Mouse (Mus musculus) intestine, embryonic 15.5 days (tissue): ENCODE measurements around the gene F2. TPM values are rescaled to one million over a fixed set of nuclear protein-coding genes. Genes with fewer than 3 reads are reported as not detected.
"Not testable (repeated sequence)": the region's sequence is repeated elsewhere in the genome, so short reads cannot be mapped to it uniquely, and the experiment has no call there.

Experiments used
- ATAC-seq: fragments of 200-750 bp; cut with Nextera tagmentation; 2 replicates; pipeline ENCODE4 v1.8.0; 2017; ENCODE audit warnings: moderate TSS enrichment, moderate library complexity
- H3K27ac ChIP-seq: fragments of 300-500 bp; sonication (generic); 2 replicates; pipeline ENCODE4 v1.5.1; 2015; ENCODE audit warnings: mild to moderate bottlenecking, inconsistent platforms
- H3K27me3 ChIP-seq: fragments of 300-500 bp; sonication (generic); replicated peaks from 2 replicates; pipeline ENCODE4 v1.6.1; 2015; ENCODE audit warnings: inconsistent platforms
- H3K36me3 ChIP-seq: fragments of 300-500 bp; sonication (generic); 2 replicates; pipeline ENCODE4 v1.6.1; 2015; ENCODE audit warnings: inconsistent platforms
- H3K4me1 ChIP-seq: fragments of 300-500 bp; sonication (generic); replicated peaks from 2 replicates; pipeline ENCODE4 v1.6.1; 2015; ENCODE audit warnings: inconsistent platforms
- H3K4me2 ChIP-seq: fragments of 300-500 bp; sonication (generic); replicated peaks from 2 replicates; pipeline ENCODE4 v1.6.1; 2015; ENCODE audit warnings: mild to moderate bottlenecking, inconsistent platforms
- H3K4me3 ChIP-seq: fragments of 300-500 bp; sonication (generic); replicated peaks from 2 replicates; pipeline ENCODE4 v1.5.1; 2015; ENCODE audit warnings: inconsistent platforms
- H3K9ac ChIP-seq: fragments of 300-500 bp; sonication (generic); 2 replicates; pipeline ENCODE4 v1.6.1; 2015; ENCODE audit warnings: inconsistent platforms
- H3K9me3 ChIP-seq: fragments of 300-500 bp; sonication (generic); 2 replicates; pipeline ENCODE4 v1.6.1; 2016; ENCODE audit warnings: inconsistent platforms
- WGBS: fragments of 180-500 bp; shearing (Covaris S2); methylation state at CpG from one replicate; pipeline ENCODE4 v1.1.7; 2015; 5-methylcytosine and 5-hydroxymethylcytosine counted together
- polyA plus RNA-seq: library from polyadenylated mRNA; unstranded; fragments of >200 nt; fragmentation: Nextera tagmentation; extraction: Ambion mirVana; gene quantifications from 2 replicates; pipeline ENCODE4 v1.2.1, GENCODE M21; 2015

F2 gene
- polyA plus RNA-seq, 1 experiment from 2014 or later, result 3.4 TPM

DNA sequence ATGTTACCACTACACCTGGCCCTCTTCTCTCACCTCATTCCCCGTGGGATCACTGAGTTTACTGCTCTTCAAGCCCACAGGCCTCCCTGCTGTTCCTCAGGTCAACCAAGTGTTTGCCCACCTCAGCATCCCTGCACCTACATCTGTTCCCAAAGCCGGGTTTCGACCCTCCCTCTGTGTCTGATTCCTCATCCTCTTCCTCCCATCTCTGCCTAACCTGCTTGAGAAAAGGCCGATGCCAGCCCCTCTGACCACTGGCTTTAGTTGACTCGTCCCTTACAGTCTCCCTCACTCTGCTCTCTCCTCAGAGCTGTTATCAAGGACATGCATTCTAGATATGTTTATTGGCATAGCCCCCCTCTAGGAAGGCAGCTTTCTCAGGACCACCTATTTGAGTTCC is 8.7 kb downstream of the F2 start:
- H3K4me2 ChIP-seq, result no peak overlapping the region
- H3K9ac ChIP-seq, result no peak overlapping the region
- no peaks in the 10 kb centered on the region for H3K4me1 ChIP-seq
- H3K27ac ChIP-seq, result no peak overlapping the region
- ATAC-seq, result no peak
- 0 out of 2 replicates have a peak, but pooled peaks cover under 1% of the 10 kb centered on the region for H3K36me3 ChIP-seq
- no peaks in the 10 kb centered on the region for H3K27me3 ChIP-seq
- 74% methylated on average over 5 of the region's 5 CpGs for WGBS
- no peaks in the 10 kb centered on the region for H3K9me3 ChIP-seq
- H3K4me3 ChIP-seq, result no peak overlapping the region

DNA sequence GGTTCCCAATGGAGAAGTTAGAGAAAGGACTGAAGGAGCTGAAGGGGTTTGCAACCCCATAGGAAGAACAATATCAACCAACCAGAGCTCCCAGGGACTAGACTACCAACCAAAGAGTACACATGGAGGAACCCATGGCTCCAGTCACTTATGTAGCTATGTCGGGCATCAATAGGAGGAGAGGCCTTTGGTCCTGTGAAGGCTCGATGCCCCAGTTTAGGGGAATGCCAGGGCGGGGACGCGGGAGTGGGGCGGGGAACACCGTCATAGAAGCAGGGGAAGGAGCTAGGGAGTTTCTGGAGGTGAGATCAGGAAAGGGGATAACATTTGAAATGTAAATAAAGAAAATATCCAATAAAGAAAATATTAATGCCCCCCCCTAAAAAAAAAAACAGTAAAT is 12.8 kb downstream of the F2 start:
- WGBS, result 96% methylated on average over 7 of the region's 7 CpGs

DNA sequence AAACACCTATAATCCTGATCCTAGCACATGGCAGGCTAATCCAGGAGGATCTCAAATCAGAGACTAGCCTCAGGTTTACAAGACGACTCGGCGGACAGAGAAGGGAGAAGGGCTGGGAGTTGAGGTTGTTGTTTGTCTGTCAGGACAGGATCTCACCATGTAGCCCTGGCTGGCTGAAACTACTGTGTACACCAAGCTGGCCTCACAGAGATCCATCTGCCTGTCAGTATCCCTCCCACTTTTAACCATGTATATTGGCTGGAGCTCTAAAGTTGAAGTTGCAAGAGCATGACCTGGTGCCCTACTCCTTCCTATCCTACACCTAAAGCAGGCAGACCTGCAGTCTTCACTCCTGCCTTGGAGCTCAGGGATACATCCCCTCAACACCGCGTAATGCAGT is 13.9 kb downstream of the F2 start:
- Histone ChIP-seq H3K4me2 (no peak overlapping the region), H3K36me3 (peaks cover 23% of the 10 kb centered on the region), H3K27me3 (no peaks in the 10 kb centered on the region), H3K9ac (no peak overlapping the region), H3K27ac (no peak overlapping the region), H3K4me3 (no peak overlapping the region), H3K4me1 (no peaks in the 10 kb centered on the region), H3K9me3 (no peaks in the 10 kb centered on the region)
- no peak for ATAC-seq
- WGBS, result 95% methylated on average over 5 of the region's 5 CpGs

More for the DNA sequence above, 12.8 kb downstream of the F2 start:
- H3K9ac ChIP-seq, H3K4me2 ChIP-seq, H3K9me3 ChIP-seq, H3K4me3 ChIP-seq, ATAC-seq, H3K4me1 ChIP-seq, H3K27me3 ChIP-seq, H3K27ac ChIP-seq: not testable (repeated sequence)
- peaks cover 22% of the 10 kb centered on the region for H3K36me3 ChIP-seq

DNA sequence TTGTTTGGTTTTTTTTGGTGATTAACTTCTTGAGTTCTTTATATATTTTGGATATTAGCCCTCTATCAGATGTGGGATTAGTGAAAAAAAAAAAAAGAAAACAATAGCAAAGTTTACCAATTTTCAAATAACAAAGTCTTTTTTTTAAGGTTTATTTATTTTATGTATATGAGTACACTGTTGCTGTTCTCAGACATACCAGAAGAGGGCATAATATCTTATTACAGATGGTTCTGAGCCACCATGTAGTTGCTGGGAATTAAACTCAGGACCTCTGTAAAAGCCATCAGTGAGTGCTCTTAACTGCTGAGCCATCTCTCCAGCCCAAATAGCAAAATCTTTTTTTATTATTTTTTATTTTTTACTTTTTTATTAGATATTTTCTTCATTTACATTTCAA is 26.8 kb downstream of the F2 start:
- not testable (repeated sequence) for H3K4me2 ChIP-seq, H3K27ac ChIP-seq, H3K4me1 ChIP-seq, H3K4me3 ChIP-seq, H3K9ac ChIP-seq, ATAC-seq, H3K9me3 ChIP-seq, H3K27me3 ChIP-seq
- H3K36me3 ChIP-seq, result peaks cover 28% of the 10 kb centered on the region

DNA sequence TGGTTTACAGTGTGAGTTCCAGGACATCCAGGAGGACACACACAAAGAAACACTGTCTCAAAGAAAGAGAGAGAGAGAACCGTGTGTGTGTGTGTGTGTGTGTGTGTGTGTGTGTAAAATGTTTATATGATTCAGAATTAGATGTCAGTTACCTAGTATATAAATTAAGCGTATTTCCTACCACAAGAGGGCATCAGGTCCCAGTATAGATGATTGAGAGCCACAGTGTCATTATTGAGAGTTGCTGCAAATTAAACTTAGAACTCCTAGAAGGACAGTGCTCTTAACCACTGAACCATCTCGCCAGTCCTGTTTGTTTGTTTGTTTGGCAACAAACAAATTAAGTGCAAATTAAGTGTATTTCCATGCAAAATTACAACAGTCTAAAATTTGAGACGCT is 33.8 kb downstream of the F2 start:
- H3K27me3 ChIP-seq, result no peaks in the 10 kb centered on the region
- no peak overlapping the region for H3K9ac ChIP-seq
- H3K27ac ChIP-seq, result no peak overlapping the region
- no peaks in the 10 kb centered on the region for H3K9me3 ChIP-seq
- no peak overlapping the region for H3K4me3 ChIP-seq
- no peak for ATAC-seq
- H3K4me2 ChIP-seq, result no peak overlapping the region
- peaks cover 43% of the 10 kb centered on the region for H3K36me3 ChIP-seq
- 87% methylated on average over 4 of the region's 4 CpGs for WGBS
- H3K4me1 ChIP-seq, result no peaks in the 10 kb centered on the region

DNA sequence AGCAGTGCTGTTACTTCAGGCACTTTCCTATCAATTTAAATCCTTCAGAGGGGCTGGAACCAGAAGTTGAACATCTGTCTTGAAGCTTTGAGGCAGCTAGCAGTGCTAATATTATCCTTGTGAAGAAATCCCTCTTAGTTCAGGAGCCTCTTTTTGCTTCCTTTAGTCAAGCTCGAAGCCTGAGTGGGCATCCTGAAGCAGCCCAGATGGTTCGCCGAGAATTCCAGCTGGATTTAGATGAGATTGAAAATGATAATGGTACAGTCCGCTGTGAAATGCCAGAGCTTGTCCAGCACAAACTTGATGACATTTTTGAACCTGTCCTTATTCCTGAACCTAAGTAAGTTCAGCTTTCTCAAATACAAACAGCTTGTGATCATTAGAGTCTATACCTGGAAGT is 35.7 kb downstream of the F2 start:
- Histone ChIP-seq H3K9me3 (no peaks in the 10 kb centered on the region), H3K36me3 (peaks cover 42% of the 10 kb centered on the region), H3K4me3 (no peak overlapping the region), H3K27me3 (no peaks in the 10 kb centered on the region), H3K4me2 (no peak overlapping the region), H3K4me1 (no peaks in the 10 kb centered on the region), H3K27ac (no peak overlapping the region), H3K9ac (no peak overlapping the region)
- ATAC-seq, result no peak
- WGBS, result 97% methylated on average over 4 of the region's 4 CpGs

DNA sequence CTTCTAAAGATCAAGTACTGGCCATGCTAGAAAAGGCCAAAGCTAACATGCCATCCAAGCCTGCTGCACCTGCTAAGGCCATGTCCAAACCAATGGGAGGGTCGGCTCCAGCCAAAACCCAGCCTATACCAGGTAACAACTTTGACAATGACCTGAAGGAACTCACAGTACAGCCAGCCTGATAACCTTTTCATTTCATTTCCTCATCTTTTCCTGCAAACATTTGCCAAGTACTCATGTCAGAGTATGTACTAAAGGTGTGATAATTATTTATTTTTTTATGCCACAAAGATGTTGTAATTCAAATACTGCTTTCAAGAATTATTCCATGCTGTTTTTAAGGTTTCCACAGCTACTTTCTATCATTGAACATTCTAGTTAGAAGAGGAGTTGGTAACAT is 50.0 kb downstream of the F2 start:
- peaks cover 26% of the 10 kb centered on the region for H3K36me3 ChIP-seq
- H3K4me3 ChIP-seq, result no peak overlapping the region
- H3K27me3 ChIP-seq, result no peaks in the 10 kb centered on the region
- 97% methylated on average over 1 of the region's 1 CpGs for WGBS
- H3K9ac ChIP-seq, result no peak overlapping the region
- no peak overlapping the region for H3K4me2 ChIP-seq
- no peak for ATAC-seq
- no peaks in the 10 kb centered on the region for H3K9me3 ChIP-seq
- H3K4me1 ChIP-seq, result no peaks in the 10 kb centered on the region
- no peak overlapping the region for H3K27ac ChIP-seq

DNA sequence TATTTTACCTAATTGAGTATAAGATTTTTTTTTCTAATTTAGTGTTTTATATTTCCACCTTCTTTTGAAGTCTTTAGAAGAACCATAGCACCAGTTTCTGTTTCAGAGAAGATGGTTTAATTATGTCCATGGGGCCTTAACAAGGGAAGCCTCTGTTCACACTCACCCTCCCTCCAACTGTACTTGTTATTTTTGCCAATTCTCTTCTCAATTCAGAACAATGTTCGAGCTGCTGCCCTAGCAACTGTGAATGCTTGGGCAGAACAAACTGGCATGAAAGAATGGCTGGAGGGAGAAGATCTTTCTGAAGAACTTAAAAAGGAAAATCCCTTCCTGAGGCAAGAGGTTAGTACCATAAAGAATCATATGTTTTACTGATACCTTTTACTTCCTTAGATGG is 55.3 kb downstream of the F2 start:
- H3K36me3 ChIP-seq, result peaks cover 32% of the 10 kb centered on the region
- no peak for ATAC-seq
- H3K9me3 ChIP-seq, result no peaks in the 10 kb centered on the region
- no peak overlapping the region for H3K27ac ChIP-seq
- no peak overlapping the region for H3K9ac ChIP-seq
- no peaks in the 10 kb centered on the region for H3K27me3 ChIP-seq
- H3K4me1 ChIP-seq, result no peaks in the 10 kb centered on the region
- no peak overlapping the region for H3K4me2 ChIP-seq
- no peak overlapping the region for H3K4me3 ChIP-seq
- 82% methylated on average over 1 of the region's 1 CpGs for WGBS

Other genes starting within 250 kb of the F2 start
- 36.3 and 38.6 TPM in 2 replicates for gene 1110051M20Rik, start 191.7 kb downstream of the F2 start, polyA plus RNA-seq
- gene Lrp4, start 178.9 kb downstream of the F2 start, polyA plus RNA-seq, result 8.7 and 9.2 TPM in 2 replicates
- 68.7 and 81.2 TPM in 2 replicates for gene Ckap5, start 109.7 kb downstream of the F2 start, polyA plus RNA-seq
- 7.8 and 8.0 TPM in 2 replicates for gene Zfp408, start 13.4 kb upstream of the F2 start, polyA plus RNA-seq
- 140 and 143 TPM in 2 replicates for gene Arhgap1, start 13.4 kb upstream of the F2 start, polyA plus RNA-seq
- 20.4 and 20.7 TPM in 2 replicates for gene Atg13, start 74.2 kb upstream of the F2 start, polyA plus RNA-seq
- gene Harbi1, start 74.4 kb upstream of the F2 start, polyA plus RNA-seq, result 17.0 and 17.8 TPM in 2 replicates
- gene Ambra1, start 93.7 kb upstream of the F2 start, polyA plus RNA-seq, result 12.5 and 13.7 TPM in 2 replicates